Mouse (Mus musculus) skeletal muscle tissue, adult 2 months (tissue): ENCODE measurements around the gene Slc4a5.

Experiments used
- DNase-seq: peaks from one replicate; pipeline ENCODE4 v3.0.0-alpha.2; 2012; ENCODE audit warnings: low read depth, low spot score

Gene Slc4a5

DNA sequence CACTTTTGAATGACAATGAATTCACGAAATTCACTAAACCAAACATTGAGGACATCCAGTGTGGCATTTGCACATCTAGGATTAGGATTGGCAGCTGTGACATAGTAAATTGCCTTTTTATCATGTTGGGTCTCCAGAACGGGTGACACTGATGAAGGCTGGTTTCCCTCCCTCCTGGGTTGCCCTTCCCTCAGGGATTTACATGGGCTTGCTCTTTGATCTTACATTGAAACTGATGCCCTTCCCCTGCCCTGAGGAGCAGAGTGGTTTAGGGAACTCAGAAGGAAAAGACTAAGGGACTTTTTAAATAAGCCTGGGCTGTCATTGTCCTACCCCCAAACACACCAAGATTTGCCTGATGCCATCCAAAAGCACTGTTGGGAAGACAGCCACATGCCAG, 11.9 kb downstream of the Slc4a5 start:
- no peak for DNase-seq

DNA sequence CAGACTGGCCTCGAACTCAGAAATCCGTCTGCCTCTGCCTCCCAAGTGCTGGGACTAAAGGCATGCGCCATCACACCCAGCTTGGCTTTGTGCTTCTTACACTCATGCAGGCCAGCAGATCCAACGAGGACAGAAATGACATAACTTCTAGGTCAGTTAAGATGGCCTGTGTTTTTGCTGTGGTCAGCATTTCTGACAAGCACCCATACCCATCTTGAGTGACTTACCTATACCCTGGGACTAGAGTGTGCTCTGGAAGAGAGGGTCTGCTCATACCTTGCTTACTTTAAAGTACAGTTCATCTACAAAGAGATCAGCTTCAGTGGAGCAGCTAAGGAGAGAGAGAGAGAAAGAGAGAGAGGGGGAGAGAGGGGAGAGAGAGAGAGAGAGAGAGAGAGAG, 13.7 kb downstream of the Slc4a5 start:
- no peak for DNase-seq

DNA sequence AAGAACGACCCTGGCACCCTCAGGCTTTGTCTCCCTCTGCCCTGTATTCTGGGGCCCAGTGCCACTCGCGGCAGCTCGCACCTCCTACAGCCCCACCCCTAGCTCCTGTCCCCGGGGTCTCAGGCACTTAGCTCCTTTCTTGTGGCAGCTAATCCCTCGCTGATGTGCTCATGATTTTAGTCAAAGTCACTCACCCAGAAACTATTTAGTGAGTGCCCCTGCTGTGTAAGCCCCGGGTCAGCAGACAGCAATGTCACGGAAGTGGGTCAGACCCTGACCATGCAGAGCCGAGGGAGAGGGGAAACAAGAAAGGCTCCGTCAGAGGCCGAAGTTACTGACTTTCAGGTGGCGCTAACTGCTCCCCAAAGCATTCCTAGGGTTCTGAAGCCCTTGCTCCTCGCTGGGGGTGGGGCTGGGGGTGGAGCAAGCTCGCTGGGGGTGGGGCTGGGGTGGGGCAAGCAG, 14.7 kb downstream of the Slc4a5 start:
- DNase-seq: no peak

DNA sequence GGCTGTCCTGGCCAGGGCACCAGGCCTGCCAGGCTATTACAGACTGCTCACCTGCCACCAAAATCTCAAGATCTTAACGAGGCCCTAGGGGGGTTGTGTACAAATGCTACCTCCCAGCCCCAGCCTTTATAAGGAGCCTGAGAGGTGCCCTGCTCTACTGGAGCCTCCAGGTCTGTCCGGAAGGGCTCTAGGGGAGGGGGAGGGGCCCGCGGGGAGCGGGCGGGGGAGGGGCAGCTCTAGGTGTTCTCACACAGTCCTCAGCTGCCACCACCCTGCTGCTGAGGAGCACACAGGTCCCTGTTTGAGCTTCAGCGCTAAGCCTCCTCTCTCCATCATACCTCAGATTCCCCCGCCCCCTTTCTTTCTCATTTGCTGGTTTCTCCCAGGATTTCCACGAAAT, 17.5 kb downstream of the Slc4a5 start:
- no peak for DNase-seq

DNA sequence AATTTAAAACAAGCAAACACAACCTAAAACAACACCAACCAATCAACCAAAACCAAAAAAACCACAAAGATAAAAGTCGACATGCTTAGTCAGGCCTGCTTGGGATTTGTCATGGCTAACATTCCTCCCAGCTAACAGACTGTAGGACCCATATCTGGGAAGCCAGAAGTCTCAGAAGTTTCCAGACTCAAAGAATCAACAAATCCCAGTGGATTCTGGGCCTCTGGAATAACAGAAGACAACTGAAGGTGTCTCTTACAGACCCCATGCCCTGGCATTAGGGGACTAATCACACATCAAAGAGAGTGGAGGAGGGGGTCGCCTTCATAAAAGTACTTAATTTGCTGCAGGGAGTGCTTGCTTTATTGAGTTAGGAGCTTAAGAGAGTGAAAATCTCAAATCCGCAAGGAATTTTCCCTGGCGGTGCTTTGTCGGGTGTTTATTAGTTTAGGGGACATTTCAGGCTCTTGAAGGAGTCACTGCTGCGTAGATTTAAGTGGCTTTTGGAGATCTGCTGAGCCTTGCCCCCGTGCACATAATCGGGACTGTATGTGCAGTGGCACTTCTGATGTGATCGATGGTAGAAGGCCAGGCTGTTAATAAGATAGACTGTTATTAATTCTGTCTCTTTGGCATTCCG, 24.9 kb downstream of the Slc4a5 start:
- no peak for DNase-seq

DNA sequence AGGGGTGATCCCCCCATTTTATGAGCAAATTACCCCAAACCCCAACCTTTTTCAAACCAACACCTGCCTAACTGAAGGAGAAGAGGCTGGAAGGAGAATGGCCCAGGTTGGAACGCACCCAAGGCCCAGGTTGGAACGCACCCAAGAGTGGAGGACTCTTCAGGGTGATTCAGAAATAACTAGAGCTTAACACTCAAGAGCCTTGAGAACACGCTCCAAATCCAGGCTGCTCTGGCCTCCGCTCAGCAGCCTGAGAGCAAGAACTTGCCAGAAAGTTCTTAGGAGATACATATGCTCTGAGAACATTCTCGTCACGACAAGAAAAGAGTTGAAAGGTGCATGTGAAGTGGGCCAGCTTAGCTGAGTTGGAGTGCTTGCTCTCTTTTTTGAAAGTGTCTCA, 25.5 kb downstream of the Slc4a5 start:
- peak; percentile 6 for DNase-seq

DNA sequence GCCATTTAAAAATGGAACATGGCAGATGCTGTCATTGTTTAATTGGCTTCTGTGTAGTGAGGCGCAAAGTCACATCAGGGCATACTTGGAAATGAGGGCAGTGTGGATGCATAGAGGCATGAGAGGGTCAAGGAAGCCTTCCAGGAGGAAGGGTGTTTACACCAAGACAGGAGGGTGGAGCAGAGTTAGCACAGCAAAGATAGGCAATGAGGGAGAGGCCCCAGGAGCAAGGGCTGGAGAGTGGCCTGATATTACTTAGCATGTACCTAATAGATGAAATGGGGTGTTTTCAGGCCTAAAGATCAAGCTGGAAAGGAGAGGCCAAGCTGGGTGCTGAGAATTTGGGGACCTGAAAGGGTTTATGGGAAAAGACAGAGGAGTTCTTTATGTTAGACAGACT, 26.4 kb downstream of the Slc4a5 start:
- DNase-seq: no peak

DNA sequence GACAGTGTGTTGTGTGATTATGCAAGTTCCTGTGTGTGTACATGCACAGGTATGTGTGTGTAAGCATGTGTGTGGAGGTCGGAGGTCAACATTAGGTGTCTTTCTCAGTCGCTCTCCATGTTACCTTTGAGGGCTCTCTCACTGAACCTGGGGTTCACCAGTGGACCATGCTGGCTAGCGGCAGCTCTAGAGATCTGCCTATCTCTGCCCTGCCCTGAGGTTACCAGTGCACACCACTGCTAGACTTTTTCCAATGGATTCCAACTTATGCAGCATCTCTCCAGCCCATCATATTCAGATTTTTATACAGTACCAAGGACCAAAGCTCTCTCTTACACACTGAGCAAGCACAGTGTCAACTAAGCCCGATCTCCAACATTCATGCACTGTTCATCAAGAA, 27.1 kb downstream of the Slc4a5 start:
- DNase-seq: no peak

DNA sequence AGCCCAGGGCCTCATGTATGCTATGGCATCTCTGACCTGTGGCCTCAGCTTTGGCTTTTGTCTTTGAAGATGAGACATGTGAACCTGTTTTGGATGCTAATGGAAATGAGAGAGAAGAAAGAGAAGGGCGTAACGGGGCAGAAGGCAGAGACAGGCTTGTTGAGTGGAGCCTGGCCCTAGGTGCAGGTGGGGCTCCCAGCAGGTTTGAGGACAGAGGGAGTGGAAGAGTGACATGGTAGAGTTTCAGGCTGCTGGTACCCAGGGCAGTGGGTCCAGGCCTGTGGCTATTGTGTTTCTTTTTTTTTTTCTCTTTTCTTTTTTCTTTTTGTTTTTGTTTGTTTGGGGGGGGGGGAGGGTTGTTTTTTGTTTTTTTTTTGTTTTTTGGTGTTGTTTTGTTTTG, 27.5 kb downstream of the Slc4a5 start:
- no peak for DNase-seq

DNA sequence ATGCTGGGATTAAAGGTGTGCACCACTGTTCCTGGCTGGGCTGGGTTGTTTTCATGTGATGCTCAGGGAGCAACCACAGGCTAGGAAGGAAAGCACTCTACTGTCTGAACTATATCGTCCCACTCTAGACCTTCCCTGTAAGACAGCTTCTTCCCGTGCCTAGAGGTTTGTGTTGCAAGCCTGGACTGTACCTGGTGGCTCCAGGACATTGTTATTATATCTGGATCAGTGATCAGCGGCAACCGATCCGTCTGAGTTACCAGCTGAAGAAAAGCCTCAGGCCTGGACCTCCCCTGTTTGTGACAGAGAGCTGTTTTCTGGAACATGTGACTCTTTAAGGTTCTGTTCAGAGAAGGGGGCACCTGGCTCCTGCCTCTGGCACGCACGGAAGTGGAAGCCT, 34.6 kb downstream of the Slc4a5 start:
- DNase-seq: no peak

DNA sequence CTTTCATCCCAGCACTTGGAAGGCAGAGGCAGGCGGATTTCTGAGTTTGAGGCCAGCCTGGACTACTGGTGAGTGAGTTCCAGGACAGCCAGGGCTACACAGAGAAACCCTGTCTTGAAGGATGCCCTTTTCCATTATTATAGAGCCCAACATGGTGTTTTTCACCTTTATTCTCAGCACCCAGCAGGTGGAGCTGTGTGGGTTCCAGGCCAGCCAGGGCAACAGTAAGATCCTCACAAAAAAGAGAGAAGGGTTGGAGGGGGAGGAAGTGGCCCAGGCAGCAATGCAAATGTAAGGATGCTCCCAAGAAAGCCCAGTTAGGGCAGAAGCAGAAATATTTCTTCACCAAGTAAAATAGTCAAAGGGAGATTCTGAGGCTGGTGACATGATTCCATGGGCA, 44.9 kb downstream of the Slc4a5 start:
- no peak for DNase-seq

DNA sequence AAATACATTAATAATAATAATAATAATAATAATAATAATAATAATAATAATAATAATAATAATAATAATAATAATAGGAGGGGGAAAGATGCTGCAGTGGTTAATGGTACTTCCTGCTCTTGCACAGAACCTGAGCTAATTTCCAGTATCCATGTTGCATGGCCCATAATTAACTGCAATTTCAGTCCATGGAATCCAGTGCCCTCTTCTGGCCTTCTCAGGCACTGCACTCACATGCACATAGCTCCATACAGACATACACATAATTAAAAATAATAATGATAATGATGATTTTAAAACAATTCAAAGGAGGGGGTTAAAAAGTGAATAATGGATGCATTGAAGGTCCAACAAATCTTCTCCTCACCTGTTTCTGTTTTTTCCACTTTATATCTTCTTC, 45.6 kb downstream of the Slc4a5 start:
- no peak for DNase-seq

DNA sequence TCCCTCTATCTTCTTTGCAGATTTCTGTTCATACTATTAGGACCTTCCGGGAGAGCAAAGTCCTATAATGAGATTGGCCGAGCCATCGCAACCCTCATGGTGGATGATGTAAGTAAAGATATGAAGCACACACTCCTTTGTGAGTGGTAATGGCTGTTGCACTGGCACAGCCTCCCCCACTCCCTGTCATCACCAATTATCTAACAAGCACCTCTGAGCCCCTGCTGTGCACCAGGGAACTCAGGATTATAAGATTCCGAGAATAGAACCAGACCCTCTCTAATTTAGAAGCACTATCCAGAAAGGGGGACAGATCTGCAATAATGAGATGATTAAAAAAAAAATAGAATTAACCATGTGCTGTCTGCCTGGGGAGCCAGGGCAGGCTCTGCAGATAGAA, 46.0 kb downstream of the Slc4a5 start:
- no peak for DNase-seq

DNA sequence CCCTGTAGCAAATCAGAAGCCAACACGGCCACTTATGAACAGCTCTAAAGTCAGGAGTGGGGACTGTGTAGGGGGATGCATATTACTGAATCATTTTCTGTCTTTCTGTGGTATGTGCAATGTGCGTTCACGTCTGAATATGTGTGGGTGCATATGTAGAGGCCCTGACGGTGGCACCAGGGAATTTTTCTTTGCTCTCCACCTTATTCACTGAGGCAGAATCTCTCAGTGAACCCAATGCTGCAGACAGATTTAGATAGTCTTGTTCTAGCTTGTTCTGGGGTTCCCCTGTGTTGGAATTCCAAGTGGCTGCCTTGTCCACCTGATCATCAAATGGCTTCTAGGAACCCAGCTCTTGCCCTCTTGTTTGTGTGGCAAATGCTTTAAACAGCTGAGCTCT, 48.0 kb downstream of the Slc4a5 start:
- DNase-seq: no peak

DNA sequence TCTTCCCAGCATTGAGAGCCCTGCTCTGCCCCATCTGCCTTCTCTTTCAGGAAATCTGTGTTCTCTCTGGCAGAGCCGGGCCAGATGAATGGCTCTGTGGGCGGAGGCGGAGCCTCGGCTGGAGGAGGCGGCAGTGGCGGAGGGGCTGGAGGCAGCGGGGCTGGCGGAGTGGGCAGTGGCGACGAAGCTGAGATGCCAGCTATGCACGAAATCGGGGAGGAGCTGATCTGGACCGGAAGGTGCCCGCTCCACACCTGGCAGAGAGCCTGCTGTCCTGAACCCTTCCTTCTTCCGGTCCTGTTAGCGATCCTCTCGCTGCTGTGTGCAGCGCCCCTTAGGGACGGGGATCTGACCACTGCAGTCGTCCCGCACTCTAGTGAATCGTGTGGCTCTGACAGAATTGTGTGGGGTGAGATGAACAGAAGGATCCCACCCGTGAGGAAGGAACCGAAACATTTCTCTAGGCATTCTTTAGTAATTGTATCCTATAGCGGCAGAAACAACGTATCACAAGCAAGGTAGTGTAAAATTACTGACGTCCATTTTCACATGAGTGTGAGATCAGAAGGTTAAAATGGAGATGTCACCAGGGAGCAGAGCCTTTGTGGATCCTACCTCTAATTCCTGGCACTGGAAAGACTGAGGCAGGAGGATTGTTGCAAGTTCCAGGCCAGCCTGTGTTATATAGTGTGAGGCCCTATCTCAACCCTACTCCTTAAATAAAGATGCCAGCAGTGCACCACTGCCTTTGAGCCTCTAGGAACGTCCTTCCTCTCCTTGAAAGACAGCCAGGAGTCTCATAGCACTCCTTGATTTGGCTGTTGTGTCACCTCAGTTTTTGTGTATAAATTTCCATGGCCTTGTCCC, 48.7 kb downstream of the Slc4a5 start:
- peak; percentile 88 for DNase-seq

DNA sequence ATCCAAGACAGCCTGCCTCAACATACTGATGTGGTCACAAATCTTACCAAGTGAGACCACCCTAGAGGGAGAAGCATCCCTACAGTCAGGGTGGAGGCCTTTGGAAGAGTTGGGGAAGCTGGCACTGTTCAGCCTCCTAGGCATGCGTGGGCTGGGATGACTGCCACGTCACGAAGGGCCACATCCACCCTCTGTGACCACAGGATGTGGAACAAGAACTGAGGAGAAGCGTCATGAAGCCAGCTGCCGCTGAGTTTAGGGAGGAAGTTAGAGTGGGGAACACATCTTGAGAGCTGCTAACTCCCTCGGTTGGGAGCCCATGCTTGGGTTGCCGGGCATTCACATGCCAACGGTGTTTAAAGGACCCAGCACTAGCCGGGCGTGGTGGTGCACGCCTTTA, 54.1 kb downstream of the Slc4a5 start:
- DNase-seq: peak; percentile 18

DNA sequence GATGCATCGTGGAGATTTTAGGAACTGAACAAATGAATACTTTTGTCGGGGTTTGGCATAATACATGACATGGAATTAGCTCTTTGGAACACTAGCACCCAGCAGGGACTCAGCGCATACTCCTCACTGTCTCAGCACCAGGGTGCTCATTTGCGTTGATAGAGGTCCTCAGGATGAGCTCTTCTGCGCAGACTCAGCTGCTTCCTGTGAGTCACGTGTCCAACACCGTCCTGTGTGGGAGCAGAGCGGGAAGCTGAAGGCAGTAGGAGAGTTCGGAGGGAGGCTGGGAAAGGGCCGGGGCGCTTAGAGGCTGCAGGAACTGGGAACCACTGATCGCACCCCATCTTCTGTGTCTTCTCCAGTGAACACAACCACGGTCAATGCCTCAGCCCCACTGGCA, 57.5 kb downstream of the Slc4a5 start:
- no peak for DNase-seq

DNA sequence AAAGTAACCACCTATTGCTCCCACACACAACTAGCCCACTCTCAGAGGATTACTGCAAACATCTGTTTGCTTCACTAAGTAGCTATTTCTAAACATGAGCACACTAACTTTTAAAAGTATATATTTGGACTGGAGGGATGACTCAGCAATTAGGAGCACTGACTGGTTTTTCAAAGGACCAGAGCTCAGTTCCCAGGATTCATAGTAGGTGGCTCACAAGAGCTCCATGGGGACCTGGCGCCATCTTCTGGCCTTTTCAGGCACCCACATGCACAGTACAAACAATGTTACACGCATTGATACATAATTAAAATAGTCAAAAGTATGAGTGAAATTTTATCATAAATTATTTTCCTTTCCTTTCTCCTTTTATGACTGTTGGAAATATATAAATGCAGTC, 59.3 kb downstream of the Slc4a5 start:
- DNase-seq: no peak

DNA sequence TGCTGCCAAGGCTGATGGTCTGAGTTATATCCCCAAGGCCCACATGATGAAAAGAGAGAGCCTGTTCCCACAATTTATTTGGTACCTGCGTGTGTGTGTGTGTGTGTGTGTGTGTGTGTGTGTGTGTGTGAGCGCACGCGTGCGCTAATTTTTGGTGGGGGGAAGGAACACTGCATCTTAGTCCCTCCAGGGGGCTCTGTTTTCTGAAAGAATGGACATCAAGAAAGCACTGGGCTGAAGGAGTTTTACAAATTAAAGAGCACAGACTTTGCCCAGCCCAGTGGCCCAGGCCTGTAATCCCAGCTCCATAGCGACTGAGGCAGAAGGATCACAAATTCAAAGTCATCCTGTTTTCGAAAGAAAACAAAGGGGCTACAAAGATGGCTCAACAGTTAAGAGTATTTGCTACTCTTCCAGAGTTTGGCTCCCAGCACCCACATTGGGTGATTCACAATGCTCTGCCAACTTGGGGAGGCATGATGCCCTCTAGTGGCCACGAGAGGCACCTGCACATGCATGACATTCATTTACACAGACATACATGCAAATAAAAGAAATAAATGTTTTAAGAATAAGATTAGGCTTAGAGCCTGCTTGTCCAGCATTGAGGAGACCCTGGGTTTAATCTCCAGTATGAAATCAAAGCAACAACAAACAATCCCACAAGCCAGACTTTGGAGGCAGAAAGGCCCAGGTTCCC, 60.8 kb downstream of the Slc4a5 start:
- no peak for DNase-seq

DNA sequence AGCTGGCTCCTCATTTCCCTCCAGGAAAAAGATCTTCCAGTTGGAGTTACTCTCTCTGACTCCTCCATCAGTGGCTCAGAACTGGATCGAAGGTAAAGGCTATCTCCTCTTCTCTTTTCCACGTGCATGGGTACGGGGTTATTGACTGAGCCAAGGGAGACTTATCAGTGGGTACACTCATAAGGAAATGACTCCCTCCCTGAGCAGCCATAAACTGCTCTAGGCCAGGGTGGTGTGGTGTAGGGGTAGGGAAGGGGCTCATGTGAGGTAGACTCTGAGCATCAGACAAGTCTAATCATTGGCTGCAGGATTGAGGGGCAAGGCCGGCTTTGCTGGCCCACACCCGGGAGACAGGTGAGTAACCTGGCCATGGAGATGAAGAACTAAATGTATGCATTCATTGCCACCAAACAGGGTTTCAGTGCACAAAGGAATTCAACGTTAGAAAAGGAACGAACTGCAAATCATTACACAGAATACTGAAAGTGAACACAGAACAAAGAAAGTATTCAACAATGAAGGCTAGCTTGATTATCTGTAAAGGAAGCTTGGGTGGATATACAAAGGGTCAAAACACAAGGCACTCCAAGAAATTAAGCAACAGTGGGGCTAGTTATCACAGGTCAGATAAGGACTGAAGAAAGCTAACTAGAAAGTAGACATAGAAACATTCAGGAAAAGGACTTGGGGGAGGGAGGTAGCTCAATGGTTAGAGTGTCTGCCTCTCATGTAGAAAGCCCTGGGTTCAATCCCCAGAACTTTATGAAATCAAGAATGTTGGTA, 81.0 kb downstream of the Slc4a5 start:
- no peak for DNase-seq

DNA sequence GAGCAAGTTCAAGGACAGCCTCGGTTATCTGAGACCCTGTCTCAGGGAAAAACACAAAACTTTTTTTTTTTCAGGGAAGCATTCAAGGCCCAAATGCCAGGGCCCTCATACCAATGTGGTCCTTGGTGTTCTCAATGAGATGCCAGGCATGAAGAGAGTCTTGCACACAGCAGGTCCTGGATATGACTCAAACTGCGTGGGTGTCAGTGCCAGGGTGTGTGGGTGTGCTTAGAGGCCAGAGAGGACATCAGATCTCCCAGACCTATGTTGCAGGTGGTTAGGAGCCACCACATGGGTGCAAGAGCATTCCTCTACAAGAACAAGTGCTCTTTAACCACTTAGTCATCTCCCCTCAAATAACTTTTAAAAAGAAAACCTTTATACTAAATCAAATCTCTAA, 81.7 kb downstream of the Slc4a5 start:
- no peak for DNase-seq

DNA sequence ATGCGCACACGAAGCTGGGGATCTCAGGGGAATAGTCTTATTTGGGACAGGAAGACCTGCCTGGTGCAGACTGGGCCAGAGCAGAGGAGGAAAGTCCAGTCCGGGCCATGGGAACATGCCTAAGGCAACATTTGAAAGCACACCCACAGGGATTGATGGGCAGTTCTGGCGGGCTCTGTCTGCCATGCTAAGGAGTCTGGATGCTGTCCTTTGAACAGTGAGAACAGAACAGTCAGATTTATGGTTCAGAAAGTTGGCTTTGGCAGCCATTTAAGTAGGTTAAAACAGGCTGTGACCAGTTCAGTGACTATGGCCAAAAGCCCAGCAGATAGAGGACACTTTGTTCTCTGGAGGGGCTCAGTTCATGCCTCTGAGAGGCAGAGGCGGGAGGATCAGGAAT, 82.6 kb downstream of the Slc4a5 start:
- DNase-seq: no peak
